Mouse (Mus musculus) bone marrow, adult 2 months (tissue): Measurements from ENCODE around the gene Tmed1. TPM values are rescaled to one million over a fixed set of nuclear protein-coding genes. Genes with fewer than 3 reads are reported as not detected.
"Not testable (repeated sequence)": the region's sequence is repeated elsewhere in the genome, so short reads cannot be mapped to it uniquely, and the experiment has no call there.

Experiments used
- H3K27ac ChIP-seq: fragments of 200-500 bp; 2 replicates; pipeline ENCODE4 v1.5.1; 2012; ENCODE audit warnings: low read depth, mild to moderate bottlenecking, control low read depth, inconsistent platforms, low read length; ENCODE audit not compliant: control insufficient read depth, poor library complexity, insufficient read depth
- H3K4me1 ChIP-seq: fragments of 200-500 bp; 2 replicates; pipeline ENCODE4 v1.6.1; 2011; ENCODE audit warnings: low read length; ENCODE audit not compliant: control insufficient read depth, insufficient read depth
- H3K4me3 ChIP-seq: fragments of 200-500 bp; replicated peaks from 2 replicates; pipeline ENCODE3; 2011; ENCODE audit warnings: mild to moderate bottlenecking, low read depth, low read length, control low read depth; ENCODE audit not compliant: control insufficient read depth
- CTCF ChIP-seq: fragments of 200-500 bp; IDR thresholded peaks from 2 replicates; pipeline ENCODE4 v1.5.1; 2011; ENCODE audit warnings: low read length, control low read depth; ENCODE audit not compliant: control insufficient read depth, insufficient read depth
- POLR2A ChIP-seq: fragments of 200-500 bp; IDR thresholded peaks from 2 replicates; pipeline ENCODE4 v1.6.1; 2011; ENCODE audit warnings: low read depth, mild to moderate bottlenecking, control low read depth, low read length, borderline replicate concordance; ENCODE audit not compliant: control insufficient read depth
- WGBS: fragments of 180-500 bp; shearing (Covaris S2); methylation state at CpG from one replicate; pipeline ENCODE4 v1.1.7; 2018; 5-methylcytosine and 5-hydroxymethylcytosine counted together
- polyA plus RNA-seq: library from polyadenylated mRNA; stranded (reverse); fragments of >200 nt; gene quantifications from 2 replicates; pipeline ENCODE4 v1.2.4, GENCODE M21; 2011; ENCODE audit warnings: low replicate concordance; ENCODE audit not compliant: missing spikeins, insufficient read depth, insufficient read length

Tmed1 gene
- polyA plus RNA-seq, 1 experiment: 6.7 TPM

- Histone ChIP-seq H3K27ac (peak overlapping the region; percentile 84), H3K4me1 (no peaks in the 10 kb centered on the region)
Observed at GRCm38 (mm10) chr9:21547075-21547941, 37.3 kb upstream of the Tmed1 start.

DNA sequence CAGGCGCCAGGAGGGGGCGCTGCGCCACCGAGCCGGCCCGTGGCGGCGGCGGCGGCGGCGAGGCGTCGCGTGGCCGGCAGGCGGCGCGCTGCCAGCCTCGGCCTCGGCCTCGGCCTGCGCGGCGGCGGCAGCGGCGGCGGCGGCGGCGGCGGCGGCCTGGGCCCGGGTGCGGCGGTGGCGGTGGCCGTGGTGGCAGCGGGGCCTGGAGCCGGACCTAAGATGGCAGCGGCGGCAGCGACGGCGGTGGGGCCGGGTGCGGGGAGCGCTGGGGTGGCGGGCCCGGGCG, 36.7 kb upstream of the Tmed1 start, which contains the start of gene Carm1:
Carm1 (plus strand) TSS at position 106 of the 286 bp plus-strand sequence.
- no peaks in the 10 kb centered on the region for H3K4me1 ChIP-seq
- TF ChIP-seq POLR2A: no peak
- TF ChIP-seq CTCF: no peak
- H3K27ac ChIP-seq: peak within 1 kb of the TSS; percentile 84
- H3K4me3 ChIP-seq: peak within 1 kb of the TSS; percentile 96
- WGBS: 24% methylated on average over 52 of the region's 52 CpGs

More at GRCm38 (mm10) chr9:21547075-21547941, 37.3 kb upstream of the Tmed1 start:
- TF ChIP-seq CTCF (no peak), POLR2A (no peak)
- under 1% methylated on average over 60 of the region's 66 CpGs for WGBS
- peak overlapping the region; percentile 63 for H3K4me3 ChIP-seq

DNA sequence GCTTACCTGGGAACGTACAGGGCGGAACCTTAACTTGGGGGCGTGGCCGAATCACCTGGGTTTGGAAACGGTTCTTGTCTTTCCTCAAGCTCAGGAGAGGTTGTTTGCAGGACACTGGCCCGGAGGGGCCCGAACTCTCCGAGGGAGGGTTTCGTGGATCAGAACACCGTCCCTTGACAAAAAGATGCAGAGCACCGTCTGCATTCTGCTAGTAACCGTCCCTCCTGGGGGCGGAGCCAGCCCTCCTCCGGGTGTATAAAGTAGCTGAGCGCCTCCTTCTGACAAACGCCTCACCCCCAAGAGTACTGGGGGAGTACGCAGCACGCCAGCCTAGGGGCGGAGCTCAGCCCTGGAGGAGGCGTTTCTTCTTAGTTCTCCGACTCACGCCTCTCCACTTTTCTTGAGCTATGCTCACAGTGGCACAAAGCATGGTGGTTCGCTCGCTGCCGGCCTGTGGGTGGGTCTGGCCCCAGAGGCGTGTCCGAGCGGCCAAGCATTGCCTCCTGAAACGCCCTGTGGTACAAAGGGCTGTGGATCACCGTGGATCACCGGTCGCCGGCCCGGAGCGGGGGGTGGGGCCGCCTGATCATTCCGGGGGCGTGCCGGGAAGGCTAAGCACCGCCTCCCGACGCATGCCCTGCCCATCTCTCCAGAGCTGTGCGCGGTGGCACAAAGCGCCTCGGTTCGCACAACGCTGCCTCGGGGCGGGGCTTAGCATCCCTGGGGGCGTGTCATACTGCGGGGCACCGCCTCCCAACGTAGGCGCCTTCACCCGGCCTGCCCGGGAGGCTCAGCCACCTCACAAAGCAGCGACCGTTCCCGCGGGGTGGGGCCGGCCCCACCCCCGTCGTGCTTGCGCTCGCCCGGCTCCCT, 36.1 kb upstream of the Tmed1 start:
- H3K27ac ChIP-seq: peak overlapping the region; percentile 84
- peak; percentile 22; the same call in 1 of the 2 replicates for TF ChIP-seq POLR2A
- TF ChIP-seq CTCF: peak; percentile 59; the same call in 1 of the 2 replicates
- H3K4me3 ChIP-seq: peak overlapping the region; percentile 96
- WGBS: under 1% methylated on average over 67 of the region's 67 CpGs
- no peaks in the 10 kb centered on the region for H3K4me1 ChIP-seq

GRCm38 (mm10) chr9:21545351-21545915, 35.4 kb upstream of the Tmed1 start:
- Histone ChIP-seq H3K4me1 (no peaks in the 10 kb centered on the region), H3K4me3 (peak overlapping the region; percentile 96), H3K27ac (no peak overlapping the region; the same call in 1 of the 2 replicates)
- WGBS: 24% methylated on average over 9 of the region's 9 CpGs
- TF ChIP-seq POLR2A (no peak), CTCF (no peak)

- 88% methylated on average over 2 of the region's 2 CpGs for WGBS
- H3K4me3 ChIP-seq, H3K27ac ChIP-seq, H3K4me1 ChIP-seq: not testable (repeated sequence)
Observed at GRCm38 (mm10) chr9:21542001-21542400, 31.9 kb upstream of the Tmed1 start.

DNA sequence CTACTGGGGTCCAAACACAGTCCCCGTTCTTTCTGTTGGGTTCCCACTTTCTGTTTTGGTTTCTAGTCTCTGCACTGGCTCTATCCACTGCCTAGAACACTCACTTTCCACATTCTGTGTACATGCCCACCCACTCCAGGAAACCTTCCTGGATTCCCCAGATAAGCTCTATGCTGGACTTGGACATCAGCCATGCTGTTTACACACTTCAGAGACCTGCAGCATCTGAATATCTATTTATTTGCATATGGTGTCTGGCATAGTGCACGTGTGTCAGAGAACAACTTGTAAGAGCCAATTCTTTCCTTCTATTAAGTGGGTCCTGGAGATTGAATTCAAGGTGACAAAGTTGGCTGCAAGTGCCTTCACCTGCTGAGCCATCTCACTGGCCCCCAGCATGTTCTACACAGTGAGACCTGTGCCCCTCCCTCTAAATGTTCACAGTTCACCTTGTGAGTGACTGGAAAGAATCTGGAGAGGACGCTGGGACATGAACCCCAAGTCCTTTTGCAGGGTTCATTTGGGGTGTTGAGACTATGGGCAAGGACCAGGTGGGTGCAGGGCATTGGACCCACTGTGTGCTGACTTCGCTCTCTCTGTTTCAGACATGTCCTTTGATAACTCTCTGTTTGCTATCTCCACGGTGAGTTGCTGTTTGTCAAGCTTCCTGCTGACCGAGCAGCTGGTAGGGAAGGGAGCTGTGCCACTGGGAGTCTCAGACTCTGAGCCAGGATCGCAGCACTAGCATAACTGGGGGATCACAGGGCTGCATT, 30.1 kb upstream of the Tmed1 start:
- no peak overlapping the region for H3K4me3 ChIP-seq
- no peak overlapping the region for H3K27ac ChIP-seq
- H3K4me1 ChIP-seq: no peaks in the 10 kb centered on the region
- TF ChIP-seq CTCF (no peak), POLR2A (no peak)
- WGBS: 53% methylated on average over 7 of the region's 7 CpGs

DNA sequence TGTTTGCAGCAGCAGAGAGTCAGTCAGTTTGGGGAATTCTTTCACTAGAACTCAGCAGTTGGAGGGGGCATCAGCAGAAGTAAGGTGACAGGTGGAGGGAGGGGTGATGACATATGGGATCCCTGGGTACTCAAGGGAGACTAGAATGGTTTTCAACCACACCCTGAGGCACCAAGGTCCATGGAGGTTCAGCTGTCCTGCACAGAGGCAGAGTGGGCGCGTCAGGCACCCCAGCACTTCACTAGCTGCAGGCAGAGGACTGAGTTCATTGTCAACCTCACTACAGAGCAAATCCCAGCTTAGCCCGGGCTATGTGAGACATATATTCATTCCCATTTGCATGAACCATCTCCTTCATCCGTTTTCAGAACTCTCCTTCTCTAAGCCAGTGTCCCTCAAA, 27.0 kb upstream of the Tmed1 start:
- Histone ChIP-seq H3K4me1 (no peaks in the 10 kb centered on the region), H3K27ac (no peak overlapping the region), H3K4me3 (no peak overlapping the region)
- WGBS: 69% methylated on average over 4 of the region's 4 CpGs
- TF ChIP-seq POLR2A: no peak
- TF ChIP-seq CTCF: no peak
